Mouse (Mus musculus) forebrain, embryonic 13.5 days (tissue): ENCODE data around the gene Thoc6. TPM values are rescaled to one million over a fixed set of nuclear protein-coding genes. Genes with fewer than 3 reads are reported as not detected.
A peak's percentile ranks its signal among the peaks of the same experiment; 100 is the strongest.

Source experiments
- ATAC-seq: fragments of 200-750 bp; cut with Nextera tagmentation; 2 replicates; pipeline ENCODE4 v1.8.0; 2017
- H3K27ac ChIP-seq: fragments of 300-500 bp; sonication (generic); 2 replicates; pipeline ENCODE4 v1.5.1; 2015; ENCODE audit warnings: inconsistent platforms, mild to moderate bottlenecking, moderate library complexity
- H3K27me3 ChIP-seq: fragments of 300-500 bp; sonication (generic); 2 replicates; pipeline ENCODE4 v1.6.1; 2015; ENCODE audit warnings: mild to moderate bottlenecking, inconsistent platforms
- H3K36me3 ChIP-seq: fragments of 300-500 bp; sonication (generic); 2 replicates; pipeline ENCODE4 v1.6.1; 2015; ENCODE audit warnings: mild to moderate bottlenecking, inconsistent platforms; ENCODE audit not compliant: poor library complexity, severe bottlenecking
- H3K4me1 ChIP-seq: fragments of 300-500 bp; sonication (generic); 2 replicates; pipeline ENCODE4 v1.6.1; 2015; ENCODE audit warnings: inconsistent platforms
- H3K4me2 ChIP-seq: fragments of 300-500 bp; sonication (generic); 2 replicates; pipeline ENCODE4 v1.6.1; 2015; ENCODE audit warnings: inconsistent platforms, mild to moderate bottlenecking, moderate library complexity
- H3K4me3 ChIP-seq: fragments of 300-500 bp; sonication (generic); 2 replicates; pipeline ENCODE4 v1.5.1; 2015; ENCODE audit warnings: mild to moderate bottlenecking, inconsistent platforms
- H3K9ac ChIP-seq: fragments of 300-500 bp; sonication (generic); 2 replicates; pipeline ENCODE4 v1.6.1; 2015; ENCODE audit warnings: mild to moderate bottlenecking, inconsistent platforms
- H3K9me3 ChIP-seq: fragments of 300-500 bp; sonication (generic); replicated peaks from 2 replicates; pipeline ENCODE4 v1.6.1; 2016; ENCODE audit warnings: inconsistent platforms
- WGBS: fragments of 180-500 bp; shearing (Covaris S2); methylation state at CpG from one replicate; pipeline ENCODE4 v1.1.7; 2015; 5-methylcytosine and 5-hydroxymethylcytosine counted together
- polyA plus RNA-seq: library from polyadenylated mRNA; unstranded; fragments of >200 nt; fragmentation: Nextera tagmentation; extraction: Ambion mirVana; gene quantifications from 2 replicates; pipeline ENCODE4 v1.2.1, GENCODE M21; 2015

Thoc6 gene
- 45.3 and 47.4 TPM in 2 replicates for polyA plus RNA-seq

DNA sequence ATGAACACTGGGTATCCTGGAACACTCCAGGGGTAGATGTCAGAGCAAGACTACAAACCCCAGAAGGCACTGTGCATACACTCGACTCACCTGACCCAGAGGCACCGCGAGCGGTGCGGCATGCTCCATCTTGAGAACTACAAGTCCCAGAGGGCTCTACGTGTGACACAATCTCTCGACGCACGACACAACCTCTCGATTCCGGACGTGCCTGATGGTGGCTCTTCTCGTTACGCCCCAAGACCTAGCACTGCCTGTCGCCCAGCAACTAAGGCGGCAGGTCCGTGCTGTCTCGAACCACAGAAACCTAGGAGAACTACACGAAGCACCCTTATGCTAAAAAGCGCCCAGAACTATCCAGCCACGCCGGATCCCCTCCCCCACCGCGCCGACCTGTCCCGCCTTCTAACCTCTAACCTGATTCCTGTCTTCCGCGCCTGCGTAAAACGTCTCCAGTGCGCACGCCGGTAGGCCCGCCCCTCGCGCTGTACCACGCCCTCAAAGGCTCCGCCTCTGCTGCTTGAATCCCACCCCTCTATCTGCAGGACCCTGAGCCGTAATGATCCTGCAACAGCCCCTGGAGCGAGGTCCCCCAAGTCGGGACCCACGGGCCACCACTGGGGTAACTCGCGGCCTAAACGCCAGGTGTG is at the start of gene Thoc6, which contains the start of gene Hcfc1r1:
Gene Thoc6, minus strand, starts transcription at position 459 of the 650 bp plus-strand sequence.
Gene Hcfc1r1, plus strand, starts transcription at position 173 of the 650 bp plus-strand sequence.
- Histone ChIP-seq H3K4me1 (peaks cover 43% of the 10 kb centered on the region), H3K9me3 (no peaks in the 10 kb centered on the region), H3K4me2 (peak within 1 kb of the TSS; percentile 67), H3K27me3 (peaks cover 32% of the 10 kb centered on the region), H3K27ac (0 out of 2 replicates have a peak within 1 kb of the TSS, but pooled peaks have one; percentile 38), H3K9ac (peak within 1 kb of the TSS; percentile 66), H3K4me3 (peak within 1 kb of the TSS; percentile 64), H3K36me3 (peaks cover 20% of the 10 kb centered on the region)
- under 1% methylated on average over 45 of the region's 45 CpGs for WGBS
- peak; percentile 96 for ATAC-seq

DNA sequence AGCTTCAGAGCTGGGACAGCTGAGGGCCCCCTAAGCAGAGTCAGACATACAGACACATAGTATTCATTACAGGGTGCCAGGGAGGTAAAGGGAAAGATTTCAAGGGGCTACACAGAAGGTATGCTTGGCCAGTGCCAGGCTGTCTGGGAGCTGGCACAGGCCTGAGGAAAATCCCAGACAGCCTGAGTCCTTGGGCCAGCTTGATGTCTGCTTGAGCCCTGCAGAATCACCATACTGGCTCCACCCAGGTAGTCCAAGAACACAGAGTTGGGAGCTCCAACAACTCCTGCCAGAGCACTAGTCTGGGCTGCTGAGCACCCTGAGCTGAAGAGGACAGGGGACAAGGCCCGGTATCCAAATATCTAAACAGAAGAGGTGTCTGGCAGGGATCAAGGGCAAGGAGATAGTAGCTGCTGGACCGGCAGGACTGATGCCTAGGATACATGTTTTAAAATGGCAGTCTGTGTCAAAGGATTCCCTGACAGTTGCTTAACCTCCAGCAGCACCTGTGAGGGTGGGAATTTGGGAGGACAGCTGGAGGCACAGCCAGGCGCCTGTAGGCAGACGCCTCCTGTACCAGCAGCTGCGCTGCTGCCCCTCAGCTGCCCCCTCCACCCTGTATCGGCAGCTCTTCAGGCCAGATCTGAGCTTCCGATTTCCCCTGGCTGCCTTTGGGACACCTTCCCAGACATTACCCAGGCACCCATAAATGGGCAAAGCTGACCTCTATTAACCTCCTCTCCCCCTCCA is 48.9 kb upstream of the Thoc6 start, which contains the start of gene 1520401A03Rik:
Gene 1520401A03Rik, minus strand, starts transcription at position 408 of the 750 bp plus-strand sequence.
- 69% methylated on average over 7 of the region's 7 CpGs for WGBS
- no peak for ATAC-seq

DNA sequence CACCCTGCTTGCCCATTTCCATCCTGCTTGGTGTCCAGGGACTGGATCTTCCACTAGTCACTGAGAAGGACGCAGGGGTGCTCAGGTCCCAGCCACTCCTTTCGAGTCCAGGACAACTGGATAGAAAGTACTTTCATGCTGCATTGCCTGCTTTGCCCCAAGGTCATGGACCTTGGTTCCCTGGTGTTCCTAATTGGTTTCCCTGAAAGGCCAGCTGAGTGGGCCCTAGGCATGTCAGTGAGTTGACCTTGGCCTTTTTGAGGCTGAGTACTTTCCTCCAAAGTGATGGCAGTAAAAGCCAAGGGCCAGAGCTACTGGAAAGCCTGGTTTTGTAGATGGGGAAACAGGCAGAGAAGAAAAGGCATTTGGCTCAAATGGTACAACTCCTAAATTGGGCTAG is 48.2 kb upstream of the Thoc6 start:
- Histone ChIP-seq H3K27ac (no peak overlapping the region), H3K4me2 (no peak overlapping the region), H3K36me3 (no peaks in the 10 kb centered on the region), H3K4me1 (peaks cover 8% of the 10 kb centered on the region; the same call in 1 of the 2 replicates), H3K9ac (0 out of 2 replicates have a peak overlapping the region, but pooled peaks have one; percentile 12), H3K9me3 (no peaks in the 10 kb centered on the region), H3K27me3 (peaks cover 3% of the 10 kb centered on the region; the same call in 1 of the 2 replicates), H3K4me3 (no peak overlapping the region)
- WGBS: 82% methylated on average over 2 of the region's 2 CpGs
- ATAC-seq: no peak

More for the DNA sequence above, 48.9 kb upstream of the Thoc6 start, which contains the start of gene 1520401A03Rik:
- Histone ChIP-seq H3K9me3 (no peaks in the 10 kb centered on the region), H3K4me3 (no peak within 1 kb of the TSS), H3K36me3 (no peaks in the 10 kb centered on the region), H3K4me1 (peaks cover 15% of the 10 kb centered on the region), H3K9ac (peak within 1 kb of the TSS; percentile 12; the same call in 1 of the 2 replicates), H3K4me2 (no peak within 1 kb of the TSS), H3K27me3 (peaks cover 3% of the 10 kb centered on the region; the same call in 1 of the 2 replicates), H3K27ac (no peak within 1 kb of the TSS)

DNA sequence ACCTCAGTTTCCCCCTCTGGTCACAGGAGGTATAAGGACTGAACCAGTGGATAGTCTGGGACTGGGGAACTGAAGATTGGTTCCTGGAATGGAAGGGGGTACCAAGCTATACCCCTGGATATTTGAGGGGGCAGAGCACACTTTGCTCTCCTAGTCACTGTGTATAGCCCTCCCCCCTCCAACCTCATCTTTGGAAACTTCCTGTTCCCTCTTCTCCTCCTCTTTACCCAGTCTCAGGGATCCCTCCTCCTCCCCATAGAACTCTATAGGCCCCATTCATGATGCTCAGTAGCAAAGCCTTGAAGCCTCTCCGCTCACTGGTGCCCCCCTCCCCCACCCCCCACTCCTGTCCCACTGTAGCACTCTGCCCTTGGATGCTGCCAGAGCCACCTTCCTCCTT is 45.8 kb upstream of the Thoc6 start:
- Histone ChIP-seq H3K36me3 (no peaks in the 10 kb centered on the region), H3K9me3 (no peaks in the 10 kb centered on the region), H3K9ac (no peak overlapping the region), H3K4me1 (no peaks in the 10 kb centered on the region), H3K4me3 (no peak overlapping the region), H3K27ac (no peak overlapping the region), H3K27me3 (peaks cover 3% of the 10 kb centered on the region; the same call in 1 of the 2 replicates), H3K4me2 (no peak overlapping the region)
- 20% methylated on average over 1 of the region's 1 CpGs for WGBS
- no peak for ATAC-seq

DNA sequence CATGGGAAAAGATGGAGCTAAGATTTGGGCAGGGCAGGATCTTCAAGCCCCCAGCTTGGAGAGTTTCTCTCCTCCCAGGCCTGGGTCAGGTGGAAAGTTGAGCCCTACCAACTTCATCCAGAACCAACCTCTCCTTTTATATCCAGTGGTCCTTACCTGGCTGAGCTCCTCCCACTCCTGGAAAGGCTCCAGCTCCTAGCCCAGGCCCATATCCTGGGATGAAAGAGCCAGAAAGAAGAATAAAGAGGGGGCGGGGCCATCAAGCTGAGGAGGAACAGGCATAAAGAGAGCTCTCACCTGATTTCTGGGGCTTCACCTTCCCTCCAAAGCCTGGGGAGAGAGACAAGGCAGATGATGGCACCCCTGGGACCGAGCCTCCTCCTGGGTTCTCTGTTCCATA is 43.3 kb upstream of the Thoc6 start:
- 56% methylated on average over 2 of the region's 2 CpGs for WGBS
- H3K4me1 ChIP-seq: no peaks in the 10 kb centered on the region
- H3K36me3 ChIP-seq: no peaks in the 10 kb centered on the region
- H3K4me2 ChIP-seq: no peak overlapping the region
- no peaks in the 10 kb centered on the region for H3K9me3 ChIP-seq
- H3K9ac ChIP-seq: no peak overlapping the region
- ATAC-seq: no peak
- no peak overlapping the region for H3K27ac ChIP-seq
- H3K27me3 ChIP-seq: peaks cover 3% of the 10 kb centered on the region; the same call in 1 of the 2 replicates
- no peak overlapping the region for H3K4me3 ChIP-seq

DNA sequence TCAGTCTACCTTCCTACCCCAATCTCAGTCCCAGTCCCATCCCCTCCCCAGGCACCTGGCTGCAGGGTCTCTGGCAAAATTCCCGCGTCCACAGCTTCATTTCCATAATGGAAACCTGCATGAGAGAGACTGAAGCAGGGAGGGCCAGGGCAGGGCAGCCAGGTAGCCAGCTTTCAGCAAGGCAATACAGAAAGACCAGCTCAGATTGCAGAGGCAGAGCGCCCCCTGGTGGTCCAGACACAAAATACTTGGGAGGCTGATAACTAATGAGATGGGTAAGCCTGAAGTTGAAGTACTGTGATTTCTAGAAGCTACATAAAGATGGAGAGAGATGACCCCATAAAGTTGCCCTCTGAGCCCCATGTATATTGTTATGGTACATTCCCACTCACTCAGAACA is 32.5 kb upstream of the Thoc6 start:
- Histone ChIP-seq H3K4me3 (no peak overlapping the region), H3K9me3 (no peaks in the 10 kb centered on the region), H3K36me3 (no peaks in the 10 kb centered on the region), H3K27ac (no peak overlapping the region), H3K4me1 (no peaks in the 10 kb centered on the region), H3K27me3 (peaks cover 22% of the 10 kb centered on the region; the same call in 1 of the 2 replicates), H3K4me2 (no peak overlapping the region), H3K9ac (no peak overlapping the region)
- ATAC-seq: peak; percentile 51; the same call in 1 of the 2 replicates
- WGBS: 0% methylated on average over 3 of the region's 3 CpGs

DNA sequence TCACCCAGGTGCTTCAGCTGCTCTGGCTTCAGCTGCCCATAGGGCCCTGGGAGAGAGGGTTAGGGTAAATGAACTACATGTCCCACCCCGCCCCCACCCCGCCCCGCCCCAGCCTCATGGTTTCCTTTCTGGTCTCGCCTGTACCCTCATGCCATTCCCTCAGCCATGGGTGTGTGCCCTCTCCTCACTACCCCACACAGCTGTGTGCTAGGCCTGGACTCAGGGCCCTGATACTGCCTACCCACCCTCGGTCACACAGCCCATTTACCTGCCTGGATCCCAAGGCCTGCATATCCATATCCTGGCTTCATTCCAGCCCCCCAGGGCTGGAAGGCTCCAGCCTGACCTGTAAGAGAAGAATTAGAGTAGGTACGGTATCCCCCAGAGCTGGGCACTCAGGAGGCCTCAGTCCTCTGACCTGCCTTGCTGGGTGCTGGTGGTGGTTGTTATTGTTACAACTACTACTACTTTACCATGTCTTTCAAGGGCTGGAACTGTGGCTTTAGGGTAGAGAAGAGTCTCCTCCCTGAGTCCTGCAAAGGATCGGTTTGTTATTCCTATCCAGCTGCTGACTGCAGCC is 31.9 kb upstream of the Thoc6 start:
- Histone ChIP-seq H3K4me3 (no peak overlapping the region), H3K27me3 (peaks cover 28% of the 10 kb centered on the region), H3K9ac (no peak overlapping the region), H3K27ac (no peak overlapping the region), H3K9me3 (no peaks in the 10 kb centered on the region), H3K4me1 (no peaks in the 10 kb centered on the region), H3K36me3 (no peaks in the 10 kb centered on the region), H3K4me2 (no peak overlapping the region)
- 0 out of 2 replicates have a peak, but pooled peaks have one; percentile 16 for ATAC-seq
- WGBS: 78% methylated on average over 7 of the region's 7 CpGs

DNA sequence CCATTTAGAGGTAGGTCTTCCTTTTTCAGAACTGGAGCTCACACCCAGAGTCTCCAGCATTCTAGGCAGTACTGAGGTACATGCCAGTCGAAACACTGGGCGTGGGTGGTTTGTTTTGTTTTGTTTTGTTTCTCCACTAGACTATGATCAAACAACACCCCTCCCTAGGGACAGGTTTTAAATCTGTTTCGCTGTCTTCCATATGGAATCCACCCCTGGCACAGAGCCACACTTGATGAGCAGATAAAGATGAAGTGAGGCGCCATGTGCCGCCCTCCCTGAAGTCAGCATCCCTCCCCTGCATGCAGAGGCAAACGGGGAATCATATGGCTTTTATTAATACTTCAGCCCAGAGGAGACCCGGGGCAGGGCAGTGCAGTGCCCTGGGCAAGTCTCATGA is 31.1 kb upstream of the Thoc6 start:
- H3K27ac ChIP-seq: no peak overlapping the region
- H3K9me3 ChIP-seq: no peaks in the 10 kb centered on the region
- no peak overlapping the region for H3K4me3 ChIP-seq
- no peaks in the 10 kb centered on the region for H3K4me1 ChIP-seq
- peaks cover 36% of the 10 kb centered on the region for H3K27me3 ChIP-seq
- no peak for ATAC-seq
- 60% methylated on average over 7 of the region's 7 CpGs for WGBS
- H3K36me3 ChIP-seq: no peaks in the 10 kb centered on the region
- H3K9ac ChIP-seq: no peak overlapping the region
- no peak overlapping the region for H3K4me2 ChIP-seq

DNA sequence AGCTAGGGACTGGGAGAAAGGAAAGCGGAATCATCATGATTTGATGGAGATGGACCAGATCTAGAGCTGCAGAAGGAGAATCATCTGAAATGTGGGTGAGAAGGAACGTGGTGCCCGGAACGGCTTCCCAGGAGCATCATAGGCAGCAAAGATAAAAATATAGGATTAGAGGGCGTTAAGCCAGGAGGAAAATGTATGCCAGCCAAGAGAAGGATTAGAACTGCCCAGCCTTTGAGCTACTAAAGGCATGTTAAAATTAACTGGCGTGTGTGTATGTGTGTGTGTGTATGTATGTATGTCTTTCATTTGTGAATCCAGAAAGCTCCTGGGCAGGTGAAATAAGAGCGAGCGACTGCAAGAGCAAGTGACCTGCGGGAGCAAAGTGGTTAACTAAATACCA is 29.6 kb upstream of the Thoc6 start:
- no peak overlapping the region for H3K27ac ChIP-seq
- WGBS: 83% methylated on average over 9 of the region's 9 CpGs
- no peak overlapping the region for H3K4me2 ChIP-seq
- no peaks in the 10 kb centered on the region for H3K36me3 ChIP-seq
- H3K4me3 ChIP-seq: no peak overlapping the region
- H3K4me1 ChIP-seq: peaks cover 6% of the 10 kb centered on the region
- H3K9ac ChIP-seq: no peak overlapping the region
- ATAC-seq: no peak
- peaks cover 51% of the 10 kb centered on the region for H3K27me3 ChIP-seq
- no peaks in the 10 kb centered on the region for H3K9me3 ChIP-seq

DNA sequence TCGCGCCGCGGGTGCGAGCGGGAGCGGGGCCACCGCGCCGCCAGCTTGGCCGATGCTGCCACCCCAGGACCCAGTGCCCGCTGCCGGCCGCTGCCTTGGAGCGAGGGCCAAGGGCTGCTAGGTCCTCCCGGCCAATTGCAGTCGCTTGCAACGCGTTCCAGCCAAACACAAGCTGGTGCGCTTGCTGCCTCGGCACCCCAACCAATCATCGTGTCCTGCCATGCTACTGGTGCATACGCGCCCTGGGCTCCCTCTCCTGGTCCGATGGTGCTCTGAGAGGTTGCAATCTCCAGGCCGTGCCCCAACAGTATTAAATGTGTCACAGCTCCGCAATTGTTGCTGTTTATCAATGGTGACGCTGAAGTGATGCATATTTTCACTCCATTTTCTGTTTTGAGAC is 26.4 kb upstream of the Thoc6 start:
- Histone ChIP-seq H3K9me3 (no peaks in the 10 kb centered on the region), H3K4me1 (peaks cover 6% of the 10 kb centered on the region), H3K9ac (peak overlapping the region; percentile 71), H3K36me3 (no peaks in the 10 kb centered on the region), H3K27me3 (peaks cover 58% of the 10 kb centered on the region), H3K4me2 (peak overlapping the region; percentile 100), H3K4me3 (peak overlapping the region; percentile 73), H3K27ac (no peak overlapping the region)
- peak; percentile 98 for ATAC-seq
- 1% methylated on average over 28 of the region's 28 CpGs for WGBS

DNA sequence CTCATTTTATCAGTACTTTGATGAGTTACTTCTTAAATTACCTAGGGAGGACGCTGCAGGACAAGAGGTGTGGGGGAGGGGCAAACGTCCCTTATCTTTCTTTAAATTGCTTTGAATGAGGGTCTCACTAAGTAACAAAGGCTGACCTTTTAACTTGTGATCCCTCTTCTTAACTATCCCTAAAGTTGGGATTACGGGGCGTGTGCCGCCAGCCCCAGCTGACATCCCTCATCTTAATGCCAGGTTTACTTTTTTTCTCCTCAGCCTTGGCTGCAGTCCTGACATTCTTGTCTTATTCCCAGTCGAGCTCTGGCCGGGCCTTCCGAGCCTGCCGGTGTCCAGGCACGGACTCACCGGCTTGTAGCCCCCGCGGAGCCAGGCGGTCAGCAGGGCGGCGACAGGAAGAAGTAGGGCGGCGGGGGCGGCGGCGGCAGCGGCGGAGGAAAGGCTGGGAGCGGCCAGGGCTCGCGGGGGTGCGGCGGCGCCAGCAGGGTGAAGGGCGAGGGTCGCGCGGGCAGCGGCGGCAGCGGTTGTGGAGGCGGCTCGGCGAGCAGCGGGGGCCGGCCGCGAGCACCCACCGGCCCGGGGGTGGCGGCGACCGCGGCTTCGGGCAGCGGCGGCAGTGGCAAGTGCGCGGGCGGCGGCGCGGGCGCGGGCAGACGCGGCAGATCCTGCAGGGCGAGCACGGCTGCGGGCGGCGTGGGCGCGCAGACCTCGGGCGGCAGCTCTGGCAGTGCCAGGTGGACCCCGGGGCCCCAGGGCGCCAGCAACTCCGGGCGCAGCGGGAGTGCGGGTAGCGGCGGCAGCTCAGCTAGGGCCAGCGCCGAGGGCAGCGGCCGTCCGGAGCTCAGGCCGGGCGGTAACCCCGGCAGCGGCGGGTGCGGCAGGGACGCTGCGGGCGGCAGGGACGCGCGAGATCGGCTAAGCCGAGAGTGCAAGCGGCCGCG is 25.7 kb upstream of the Thoc6 start:
- H3K9ac ChIP-seq: peak overlapping the region; percentile 71
- H3K4me3 ChIP-seq: peak overlapping the region; percentile 73
- peak; percentile 76 for ATAC-seq
- H3K27me3 ChIP-seq: peaks cover 58% of the 10 kb centered on the region
- no peaks in the 10 kb centered on the region for H3K36me3 ChIP-seq
- no peaks in the 10 kb centered on the region for H3K9me3 ChIP-seq
- H3K4me1 ChIP-seq: peaks cover 6% of the 10 kb centered on the region
- no peak overlapping the region for H3K27ac ChIP-seq
- under 1% methylated on average over 82 of the region's 101 CpGs for WGBS
- H3K4me2 ChIP-seq: peak overlapping the region; percentile 100
